Mouse (Mus musculus): ENCODE measurements at regions not wholly inside any gene's neighbourhood (a gene's known extent, or its start where the extent isn't known, plus 50 kb on each side); places are given as distances from the start of the nearest gene placed in this dataset.

DNA sequence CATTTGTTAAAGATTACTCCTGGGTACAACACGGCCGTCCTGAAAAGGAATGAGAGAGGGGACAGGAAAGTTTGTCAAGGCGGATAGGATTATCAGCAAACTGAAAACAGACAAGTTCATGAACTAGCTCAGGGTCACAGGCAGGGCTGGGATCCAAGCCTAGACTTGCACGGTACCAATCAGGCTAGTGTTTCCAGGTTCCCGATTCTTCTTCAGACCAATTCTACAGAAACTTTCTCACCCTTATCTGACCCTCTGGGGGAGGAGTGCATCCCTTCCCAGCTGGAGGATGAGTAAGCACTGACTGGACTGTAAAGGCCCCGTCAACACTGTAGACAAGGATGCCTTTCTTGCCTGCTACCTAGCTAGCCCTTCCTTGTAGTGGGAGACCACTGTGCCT lies 238.3 kb upstream of the Fggy start:
- WGBS: 75% methylated on average over 6 of the region's 6 CpGs
- Histone ChIP-seq H3K4me3 (ENCODE audit: insufficient read depth, low read depth, low read length) (no peak overlapping the region), H3K4me1 (ENCODE audit: control insufficient read depth, insufficient read depth, low read length) (peaks cover 7% of the 10 kb centered on the region; the same call in 1 of the 2 replicates), H3K27ac (ENCODE audit: insufficient read depth, low read depth, low read length) (no peak overlapping the region)
- TF ChIP-seq POLR2A (IDR thresholded peaks at IDR 0.05; ENCODE audit: insufficient read depth, low read depth, low read length) (no peak), CTCF (IDR thresholded peaks at IDR 0.05; ENCODE audit: insufficient read depth, low read depth, low read length) (no peak)

DNA sequence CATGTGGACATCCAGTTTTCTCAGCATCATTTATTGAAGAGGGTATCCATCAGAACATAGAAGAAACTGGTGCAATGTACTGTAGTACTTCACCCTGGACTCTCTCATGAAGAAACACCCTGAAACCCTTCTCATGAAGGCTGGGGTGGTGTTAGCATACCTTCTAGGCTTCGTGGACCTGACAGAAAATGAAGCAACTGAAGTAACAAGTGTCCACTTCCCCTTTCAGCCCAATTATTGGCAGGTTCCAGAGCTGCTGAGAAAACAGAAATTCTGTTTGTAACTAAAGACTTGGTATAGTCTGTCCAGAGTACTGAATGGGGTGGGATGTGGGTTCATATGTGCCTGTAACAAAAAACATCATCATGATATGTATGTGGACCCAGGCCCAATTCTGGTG lies 231.4 kb upstream of the Fggy start:
- no peaks in the 10 kb centered on the region for H3K4me1 ChIP-seq (ENCODE audit: control insufficient read depth, insufficient read depth, low read length)
- 93% methylated on average over 1 of the region's 1 CpGs for WGBS
- TF ChIP-seq CTCF (IDR thresholded peaks at IDR 0.05; ENCODE audit: insufficient read depth, low read depth, low read length) (no peak), POLR2A (IDR thresholded peaks at IDR 0.05; ENCODE audit: insufficient read depth, low read depth, low read length) (no peak)
- H3K4me3 ChIP-seq (ENCODE audit: insufficient read depth, low read depth, low read length): no peak overlapping the region
- no peak overlapping the region for H3K27ac ChIP-seq (ENCODE audit: insufficient read depth, low read depth, low read length)

DNA sequence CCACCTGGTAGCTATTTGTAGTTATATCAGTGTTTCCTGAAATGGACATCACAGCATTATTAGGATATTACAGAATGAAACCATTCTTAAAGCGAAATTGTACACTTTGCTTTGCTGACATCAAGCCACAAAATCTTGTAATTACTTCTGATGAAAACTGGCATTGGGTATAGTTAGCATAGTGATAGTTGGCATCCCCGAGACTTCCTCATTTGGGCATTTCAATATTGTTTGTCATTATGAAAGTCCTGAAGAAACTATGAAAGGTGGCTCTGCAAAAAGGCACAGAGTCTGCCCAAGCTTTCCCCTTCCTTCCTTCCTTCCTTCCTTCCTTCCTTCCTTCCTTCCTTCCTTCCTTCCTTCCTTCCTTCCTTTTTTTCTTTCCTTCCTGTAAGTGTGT lies 217.5 kb upstream of the Fggy start:
- WGBS: 86% methylated on average over 2 of the region's 2 CpGs
- Histone ChIP-seq H3K4me3 (ENCODE audit: insufficient read depth, low read depth, low read length) (no peak overlapping the region), H3K4me1 (ENCODE audit: control insufficient read depth, insufficient read depth, low read length) (no peaks in the 10 kb centered on the region), H3K27ac (ENCODE audit: insufficient read depth, low read depth, low read length) (no peak overlapping the region)
- no peak for TF ChIP-seq CTCF (IDR thresholded peaks at IDR 0.05; ENCODE audit: insufficient read depth, low read depth, low read length)
- TF ChIP-seq POLR2A (IDR thresholded peaks at IDR 0.05; ENCODE audit: insufficient read depth, low read depth, low read length): no peak

GRCm38 (mm10) chr4:95340926-95341325 lies 216.4 kb upstream of the Fggy start:
- Histone ChIP-seq H3K4me1 (ENCODE audit: control insufficient read depth, insufficient read depth, low read length) (no peaks in the 10 kb centered on the region), H3K4me3 (ENCODE audit: insufficient read depth, low read depth, low read length) (no peak overlapping the region), H3K27ac (ENCODE audit: insufficient read depth, low read depth, low read length) (no peak overlapping the region)
- TF ChIP-seq CTCF (IDR thresholded peaks at IDR 0.05; ENCODE audit: insufficient read depth, low read depth, low read length) (no peak), POLR2A (IDR thresholded peaks at IDR 0.05; ENCODE audit: insufficient read depth, low read depth, low read length) (no peak)
- 94% methylated on average over 3 of the region's 3 CpGs for WGBS

- WGBS: 52% methylated on average over 3 of the region's 3 CpGs
- Histone ChIP-seq H3K4me3 (ENCODE audit: insufficient read depth, low read depth, low read length) (no peak overlapping the region), H3K27ac (ENCODE audit: insufficient read depth, low read depth, low read length) (no peak overlapping the region), H3K4me1 (ENCODE audit: control insufficient read depth, insufficient read depth, low read length) (no peaks in the 10 kb centered on the region)
- TF ChIP-seq CTCF (IDR thresholded peaks at IDR 0.05; ENCODE audit: insufficient read depth, low read depth, low read length) (no peak), POLR2A (IDR thresholded peaks at IDR 0.05; ENCODE audit: insufficient read depth, low read depth, low read length) (no peak)
These were observed 210.5 kb upstream of the Fggy start for GRCm38 (mm10) chr4:95346722-95347197.

DNA sequence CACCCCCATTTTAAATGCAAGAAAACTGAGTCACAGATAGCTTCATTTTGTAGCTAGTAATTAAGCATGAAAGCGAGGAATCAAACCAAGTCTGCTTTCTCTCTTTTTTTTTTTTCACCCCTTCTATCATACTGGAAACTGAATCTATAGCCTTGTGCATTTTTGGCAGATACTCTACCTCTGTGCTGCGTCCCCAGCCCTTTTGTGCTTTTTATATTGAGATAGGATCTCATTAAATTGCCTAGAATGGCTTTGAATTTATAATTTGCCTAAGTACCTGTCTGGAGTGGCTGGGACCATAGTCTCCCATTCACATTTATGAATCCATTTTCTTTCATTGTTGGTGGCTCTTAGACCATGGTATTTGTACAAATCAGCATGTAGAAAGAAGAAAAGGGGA lies 209.9 kb upstream of the Fggy start:
- 75% methylated on average over 2 of the region's 2 CpGs for WGBS
- Histone ChIP-seq H3K4me3 (ENCODE audit: insufficient read depth, low read depth, low read length) (no peak overlapping the region), H3K27ac (ENCODE audit: insufficient read depth, low read depth, low read length) (no peak overlapping the region), H3K4me1 (ENCODE audit: control insufficient read depth, insufficient read depth, low read length) (no peaks in the 10 kb centered on the region)
- TF ChIP-seq POLR2A (IDR thresholded peaks at IDR 0.05; ENCODE audit: insufficient read depth, low read depth, low read length) (no peak), CTCF (IDR thresholded peaks at IDR 0.05; ENCODE audit: insufficient read depth, low read depth, low read length) (no peak)

- no peak overlapping the region for H3K27ac ChIP-seq (ENCODE audit: insufficient read depth, low read depth, low read length)
- H3K4me3 ChIP-seq (ENCODE audit: insufficient read depth, low read depth, low read length): no peak overlapping the region
- TF ChIP-seq POLR2A (IDR thresholded peaks at IDR 0.05; ENCODE audit: insufficient read depth, low read depth, low read length) (no peak), CTCF (IDR thresholded peaks at IDR 0.05; ENCODE audit: insufficient read depth, low read depth, low read length) (no peak)
- WGBS: 54% methylated on average over 4 of the region's 4 CpGs
- H3K4me1 ChIP-seq (ENCODE audit: control insufficient read depth, insufficient read depth, low read length): no peaks in the 10 kb centered on the region
These were observed 208.7 kb upstream of the Fggy start for GRCm38 (mm10) chr4:95348405-95349123.

- 59% methylated on average over 7 of the region's 7 CpGs for WGBS
These were observed 203.4 kb upstream of the Fggy start for GRCm38 (mm10) chr4:95353894-95354319.

DNA sequence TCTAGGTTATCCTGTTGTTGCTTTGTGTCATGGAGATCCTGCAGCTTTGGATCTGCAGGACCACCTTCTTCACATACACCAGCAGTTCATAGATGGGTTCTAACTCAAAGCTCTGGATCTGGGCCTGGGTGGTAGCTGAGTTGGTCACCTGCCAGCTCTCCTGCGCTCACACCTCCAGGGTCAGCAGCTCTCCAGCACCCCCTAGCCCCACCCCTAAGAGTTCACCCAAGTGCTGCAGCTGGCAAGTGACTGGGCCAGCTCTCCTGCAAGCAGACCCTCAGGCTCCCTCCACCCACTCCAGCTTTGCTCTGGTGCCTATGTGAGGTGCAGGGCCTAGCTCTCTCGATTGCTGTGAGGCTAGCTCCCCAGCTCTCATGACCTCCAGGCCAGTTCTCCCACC lies 198.6 kb upstream of the Fggy start:
- Histone ChIP-seq H3K4me1 (ENCODE audit: control insufficient read depth, insufficient read depth, low read length) (no peaks in the 10 kb centered on the region), H3K4me3 (ENCODE audit: insufficient read depth, low read depth, low read length) (no peak overlapping the region), H3K27ac (ENCODE audit: insufficient read depth, low read depth, low read length) (no peak overlapping the region)
- WGBS: 87% methylated on average over 2 of the region's 2 CpGs
- no peak for TF ChIP-seq CTCF (IDR thresholded peaks at IDR 0.05; ENCODE audit: insufficient read depth, low read depth, low read length)
- TF ChIP-seq POLR2A (IDR thresholded peaks at IDR 0.05; ENCODE audit: insufficient read depth, low read depth, low read length): no peak

More at GRCm38 (mm10) chr4:95353894-95354319, 203.4 kb upstream of the Fggy start:
- Histone ChIP-seq H3K4me1 (ENCODE audit: control insufficient read depth, insufficient read depth, low read length) (no peaks in the 10 kb centered on the region), H3K27ac (ENCODE audit: insufficient read depth, low read depth, low read length) (no peak overlapping the region), H3K4me3 (ENCODE audit: insufficient read depth, low read depth, low read length) (no peak overlapping the region)
- TF ChIP-seq POLR2A (IDR thresholded peaks at IDR 0.05; ENCODE audit: insufficient read depth, low read depth, low read length): no peak
- TF ChIP-seq CTCF (IDR thresholded peaks at IDR 0.05; ENCODE audit: insufficient read depth, low read depth, low read length): no peak

Measured in olfactory bulb, adult 2 months (tissue).